Mouse (Mus musculus): Measurements from ENCODE around the gene Dhx37.
"Not testable (repeated sequence)": the region's sequence is repeated elsewhere in the genome, so short reads cannot be mapped to it uniquely, and the experiment has no call there.

Dhx37 gene

GRCm38 (mm10) chr5:125446344-125446743 lies 12.4 kb upstream of the Dhx37 start:
- no peak for DNase-seq

DNA sequence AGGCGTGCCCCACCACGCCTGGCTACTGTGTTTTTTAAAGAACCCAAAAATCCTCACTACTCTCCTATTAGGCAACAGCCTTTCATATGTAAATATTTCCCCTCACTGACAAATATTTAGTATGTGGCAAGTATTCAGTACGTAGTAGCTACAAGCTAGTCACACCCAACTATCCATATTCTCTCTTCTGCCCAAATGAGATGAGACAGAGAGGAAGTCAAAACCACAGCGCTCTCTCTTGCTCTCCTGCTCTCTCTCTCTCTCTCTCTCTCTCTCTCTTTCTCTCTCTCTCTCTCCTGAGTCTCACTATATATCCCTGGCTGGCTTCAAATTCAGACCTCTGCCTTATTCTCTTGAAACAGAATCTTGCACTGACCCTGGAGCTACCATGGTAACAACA lies 10.6 kb upstream of the Dhx37 start:
- no peak for DNase-seq

GRCm38 (mm10) chr5:125443915-125444314 lies 10.0 kb upstream of the Dhx37 start:
- DNase-seq = no peak

DNA sequence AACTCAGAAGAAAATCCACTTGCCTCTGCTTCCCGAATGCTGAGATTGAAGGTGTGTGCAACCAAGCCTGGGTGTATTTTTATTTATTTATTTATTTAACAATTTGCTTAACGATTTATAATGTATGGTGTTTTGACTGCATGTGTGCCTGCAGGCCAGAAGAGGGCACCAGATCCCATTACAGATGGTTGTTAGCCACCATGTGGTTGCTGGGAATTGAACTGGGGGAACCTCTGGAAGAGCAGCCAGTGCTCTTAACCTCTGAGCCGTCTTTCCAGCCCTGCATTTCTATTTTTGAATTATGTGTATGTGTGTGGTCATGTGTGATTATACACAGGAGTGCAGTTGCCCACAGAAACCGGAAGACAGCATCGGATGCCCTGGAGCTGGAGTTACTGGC lies 9.4 kb upstream of the Dhx37 start:
- DNase-seq = peak; percentile 24 to 30

- peak; percentile 55 to 58 for DNase-seq
These were observed 8.4 kb upstream of the Dhx37 start for GRCm38 (mm10) chr5:125442136-125442995.

- peak; percentile 71 to 74 for DNase-seq
These were observed 7.6 kb upstream of the Dhx37 start, which contains the start of gene Bri3bp for GRCm38 (mm10) chr5:125441234-125442114. Gene Bri3bp (plus strand): TSS chr5:125441568.

- DNase-seq = peak in 1 of 2 experiments; percentile 8
These were observed 6.8 kb upstream of the Dhx37 start for GRCm38 (mm10) chr5:125440583-125441233.

DNA sequence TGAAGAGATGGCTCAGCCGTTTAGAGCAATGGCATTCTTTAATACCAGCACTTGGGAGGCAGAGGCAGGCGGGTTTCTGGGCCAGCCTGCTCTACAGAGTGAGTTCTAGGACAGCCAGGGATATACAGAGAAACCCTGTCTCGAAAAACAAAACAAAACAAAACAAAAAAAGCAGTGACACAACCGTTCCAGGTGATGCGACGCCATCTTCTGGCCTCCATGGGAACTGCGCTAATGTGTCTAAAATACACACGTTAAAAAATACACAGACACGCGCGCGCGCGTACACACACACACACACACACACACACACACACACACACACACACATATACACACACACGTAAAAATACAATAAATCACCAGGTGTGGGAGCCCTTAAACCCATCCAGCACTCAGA lies 426 bp upstream of the Dhx37 start:
- DNase-seq = peak in 1 of 2 experiments; percentile 60

- not testable (repeated sequence) for DNase-seq
These were observed 1.6 kb downstream of the Dhx37 start for GRCm38 (mm10) chr5:125432324-125432723.

DNA sequence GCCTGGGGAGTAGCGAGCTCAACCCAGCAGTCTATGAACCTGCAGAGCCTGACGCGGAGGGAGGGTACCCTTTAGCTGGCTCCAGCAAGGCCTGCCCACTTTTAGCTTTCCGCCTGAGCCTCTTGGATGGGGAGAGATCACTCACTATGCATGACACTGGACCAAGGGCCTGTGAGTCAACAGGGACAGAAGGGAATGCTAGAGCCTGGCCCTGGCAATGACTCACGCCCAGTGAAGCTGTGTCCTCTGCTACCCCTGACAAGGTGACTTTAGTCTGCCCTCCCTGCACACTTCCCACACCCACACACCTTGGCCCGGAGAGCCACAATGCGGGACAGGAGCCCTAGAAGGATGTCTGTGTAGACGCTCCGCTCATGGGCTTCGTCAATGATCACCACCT lies 7.6 kb downstream of the Dhx37 start:
- DNase-seq = no peak

DNA sequence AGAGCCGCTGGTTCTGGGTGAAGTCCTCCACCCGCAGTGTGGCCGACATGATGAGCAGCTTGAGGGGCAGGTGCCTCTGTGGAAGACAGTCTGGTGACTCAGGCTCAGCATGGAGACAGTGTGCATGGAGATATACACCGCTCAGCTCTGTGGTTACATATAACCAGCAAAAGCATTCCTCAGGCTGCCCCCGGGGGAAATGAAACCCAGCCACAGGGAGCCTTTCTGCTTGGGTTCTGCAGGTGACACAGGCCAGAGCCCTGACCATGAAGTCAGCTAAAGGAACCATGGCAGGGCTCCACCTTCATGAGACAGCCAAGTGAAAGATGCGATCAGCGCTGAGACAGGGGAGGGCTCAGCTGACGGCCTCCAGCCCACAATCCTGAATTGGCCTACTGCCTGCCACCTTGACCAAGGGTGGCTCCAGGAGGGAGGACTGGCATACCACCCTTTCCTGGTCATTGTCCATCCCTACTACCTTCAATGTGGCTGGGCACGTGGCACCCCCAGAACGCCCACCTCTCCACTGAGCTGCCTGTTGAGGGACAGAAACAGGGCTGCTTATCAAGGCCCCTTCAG lies 8.1 kb downstream of the Dhx37 start:
- no peak for DNase-seq

GRCm38 (mm10) chr5:125419124-125419523 lies 14.8 kb downstream of the Dhx37 start:
- peak; percentile 55 to 58 for DNase-seq

- DNase-seq = no peak
These were observed 15.3 kb downstream of the Dhx37 start for GRCm38 (mm10) chr5:125418636-125419035.

DNA sequence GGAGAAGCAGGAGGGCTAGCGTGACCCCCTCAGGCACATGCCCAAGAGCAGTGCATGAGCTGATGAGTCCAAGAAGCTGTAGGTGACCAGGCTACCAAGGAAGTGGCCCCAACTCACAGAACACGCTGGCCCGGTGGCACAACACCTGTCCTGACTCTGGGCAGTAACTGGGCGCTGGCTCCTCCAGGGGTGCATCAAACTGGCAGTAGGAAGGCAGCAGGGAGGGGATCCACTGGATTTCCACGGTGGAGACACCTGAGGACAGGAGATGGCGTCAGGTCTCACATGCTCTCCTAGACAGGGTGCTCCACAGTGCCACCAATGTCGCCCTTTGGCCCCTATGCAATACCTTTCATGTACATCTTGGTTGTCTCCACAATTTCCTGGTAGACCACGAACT lies 17.7 kb downstream of the Dhx37 start:
- DNase-seq = no peak

GRCm38 (mm10) chr5:125413763-125414162 lies 20.2 kb downstream of the Dhx37 start:
- DNase-seq = no peak

DNA sequence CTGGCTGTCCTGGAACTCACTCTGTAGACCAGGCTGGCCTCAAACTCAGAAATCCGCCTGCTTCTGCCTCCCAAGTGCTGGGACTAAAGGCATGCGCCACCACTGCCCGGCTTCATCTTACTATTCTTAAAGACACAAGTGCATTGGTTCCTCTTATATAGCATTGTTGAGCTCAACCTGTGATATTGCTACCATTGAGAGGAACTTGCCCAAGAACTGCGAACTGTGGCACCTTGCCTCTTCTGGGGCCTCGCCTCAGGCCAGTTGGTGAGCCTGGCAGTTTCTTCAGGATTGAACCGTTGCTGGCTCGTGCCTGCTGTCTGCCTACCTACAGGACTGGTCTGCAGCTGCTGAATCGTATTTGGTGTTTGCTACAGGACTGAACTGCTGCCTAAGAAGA lies 21.4 kb downstream of the Dhx37 start:
- not testable (repeated sequence) for DNase-seq

GRCm38 (mm10) chr5:125411972-125412530 lies 21.9 kb downstream of the Dhx37 start:
- DNase-seq = peak; percentile 85 to 86

- peak; percentile 39 to 48 for DNase-seq
These were observed 24.4 kb downstream of the Dhx37 start for GRCm38 (mm10) chr5:125409348-125410090.

GRCm38 (mm10) chr5:125408842-125409241 lies 25.1 kb downstream of the Dhx37 start:
- peak; percentile 89 to 93 for DNase-seq

DNA sequence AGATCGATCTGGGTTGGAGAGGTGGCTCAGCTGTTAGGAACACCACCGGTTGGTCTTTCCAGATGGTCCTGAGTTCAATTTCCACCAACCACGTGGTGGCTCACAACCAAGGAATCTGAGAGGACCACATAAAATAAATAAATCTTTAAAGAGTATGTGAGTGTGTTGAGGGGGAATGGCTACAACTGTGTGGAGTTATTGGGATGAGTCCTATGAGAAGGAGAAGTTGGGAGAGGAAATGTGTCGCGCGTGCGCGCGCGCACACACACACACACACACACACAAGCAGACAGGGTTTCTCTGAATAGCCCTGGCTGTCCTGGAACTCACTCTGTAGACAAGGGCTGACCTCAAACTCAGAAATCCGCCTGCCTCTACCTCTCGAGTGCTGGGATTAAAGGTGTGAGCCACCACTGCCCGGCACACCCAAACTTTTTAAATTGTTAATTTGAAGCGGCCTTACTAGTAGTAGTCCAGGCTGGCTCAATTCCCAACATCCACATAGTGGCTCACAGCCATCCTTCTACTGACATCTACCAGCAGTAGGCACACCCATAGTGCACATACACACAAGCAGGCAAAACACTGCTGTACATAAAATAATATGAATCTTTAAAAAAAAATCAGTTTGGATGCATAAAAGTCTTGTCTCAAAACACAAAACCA lies 25.9 kb downstream of the Dhx37 start:
- no peak for DNase-seq
